Mouse (Mus musculus): ENCODE data around the gene Pax2.

Pax2 gene

DNA sequence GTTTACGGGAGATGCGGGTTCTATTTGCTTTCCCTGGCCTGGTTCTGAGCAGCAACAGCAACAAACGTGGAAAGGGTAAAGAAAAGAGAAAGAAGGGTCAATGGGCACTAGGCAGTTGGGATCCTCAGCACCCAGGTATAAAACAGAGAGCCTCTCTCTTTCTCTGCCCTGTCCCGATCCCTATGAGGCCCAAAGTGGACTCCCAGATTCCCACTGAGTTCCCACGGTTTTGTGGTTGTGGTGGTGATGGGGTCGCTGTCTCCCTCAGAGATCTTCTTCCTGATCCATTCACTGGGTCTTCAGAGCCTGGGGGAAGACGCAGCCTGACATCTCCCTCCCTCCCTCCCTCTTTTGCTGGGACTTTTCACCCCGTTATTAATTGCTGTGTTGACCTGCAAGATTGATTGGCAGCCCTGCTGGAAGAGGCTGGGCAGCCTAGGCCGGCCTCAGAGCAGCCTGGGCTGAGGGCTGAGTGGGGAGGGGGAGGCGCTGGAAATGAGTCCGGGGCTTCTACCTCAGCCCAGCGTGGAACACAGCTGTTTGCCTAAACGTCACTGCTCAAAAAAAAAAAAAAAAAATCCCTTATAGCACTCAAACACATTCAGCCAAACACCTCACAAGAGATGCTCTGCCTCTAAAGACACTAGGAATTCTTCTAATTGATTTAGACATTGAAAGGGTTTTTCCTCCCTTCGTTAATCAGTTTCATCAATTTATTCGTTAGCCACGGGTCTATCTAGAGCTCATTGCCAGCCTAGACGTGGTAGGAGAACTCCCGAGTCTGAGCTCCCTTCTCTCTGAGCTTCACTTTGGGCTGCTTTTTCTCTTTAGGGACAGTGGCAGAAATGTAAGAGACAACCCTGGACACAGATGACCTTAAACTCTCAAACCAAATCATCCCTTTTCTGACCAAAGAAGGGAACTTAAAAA is 6.5 kb upstream of the Pax2 start:
- DNase-seq (ENCODE audit: low spot score) = no peak

DNA sequence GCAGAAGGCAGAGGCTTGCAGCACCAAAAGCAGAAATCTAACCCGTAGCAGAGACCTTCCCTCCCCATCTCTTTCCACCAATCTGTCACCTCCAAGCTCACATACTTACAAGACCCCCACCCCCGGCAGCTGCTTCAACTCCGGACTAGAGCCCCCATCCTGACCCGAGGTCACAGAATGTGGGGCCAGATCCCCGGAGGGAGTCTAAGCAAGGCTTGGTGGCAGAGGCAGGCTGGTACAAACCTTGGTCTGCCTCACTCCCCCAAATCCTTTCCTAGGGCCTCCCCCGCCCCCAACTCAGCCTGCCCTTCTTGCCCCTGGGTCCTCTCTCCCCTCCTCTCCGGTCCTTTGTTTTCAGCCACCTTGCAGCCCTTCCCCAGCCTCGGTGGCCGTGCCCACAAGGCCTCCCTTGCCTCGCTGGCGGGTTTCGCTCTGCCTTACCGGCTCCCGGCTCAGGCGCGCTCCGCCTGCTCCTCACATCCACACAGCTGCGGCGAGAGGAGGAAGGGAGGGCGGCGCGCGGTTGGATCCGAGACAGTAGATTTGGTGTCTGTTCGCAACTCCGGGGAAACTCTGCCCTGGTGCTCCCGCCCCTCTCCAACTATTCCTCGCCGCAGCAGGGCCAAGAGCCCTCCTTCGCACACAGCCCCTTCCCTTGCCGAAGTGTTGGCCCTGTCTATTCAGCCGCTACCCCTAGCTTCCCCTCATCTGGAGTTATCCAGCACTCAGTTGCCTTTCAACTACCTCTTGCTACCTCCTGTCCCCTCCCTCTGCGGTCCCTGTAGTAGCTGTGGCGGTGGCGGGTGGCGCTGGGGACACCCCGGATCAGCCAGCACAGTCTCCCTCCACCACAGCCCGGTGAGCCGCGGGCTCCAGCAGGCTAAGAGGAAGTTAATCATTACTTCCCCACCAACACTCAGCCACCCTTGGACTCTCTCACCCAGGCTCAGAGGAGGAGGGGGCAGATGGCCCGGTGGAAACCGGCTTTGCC is 5.5 kb upstream of the Pax2 start:
- DNase-seq (ENCODE audit: low spot score) = no peak

DNA sequence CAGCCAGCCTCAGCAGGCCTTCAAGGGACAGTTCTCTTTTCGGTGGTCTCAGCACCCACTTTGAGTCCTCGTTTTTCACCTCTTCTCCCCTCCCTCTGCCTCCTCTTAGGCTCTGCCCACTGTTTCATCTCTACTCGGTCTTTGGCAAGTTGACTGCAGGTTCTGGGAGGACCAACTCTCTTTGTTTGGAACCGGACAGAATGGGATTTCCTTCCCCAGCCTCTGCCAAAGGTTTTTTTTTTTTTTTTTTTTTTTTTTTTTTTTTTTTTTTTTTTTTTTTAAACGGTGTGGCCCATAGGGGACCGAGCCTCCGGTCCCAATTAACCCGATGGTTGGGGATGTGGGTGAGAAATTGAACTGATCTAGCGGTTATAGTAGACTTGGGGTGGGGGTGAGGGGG is 4.8 kb upstream of the Pax2 start:
- DNase-seq (ENCODE audit: low spot score) = no peak

DNA sequence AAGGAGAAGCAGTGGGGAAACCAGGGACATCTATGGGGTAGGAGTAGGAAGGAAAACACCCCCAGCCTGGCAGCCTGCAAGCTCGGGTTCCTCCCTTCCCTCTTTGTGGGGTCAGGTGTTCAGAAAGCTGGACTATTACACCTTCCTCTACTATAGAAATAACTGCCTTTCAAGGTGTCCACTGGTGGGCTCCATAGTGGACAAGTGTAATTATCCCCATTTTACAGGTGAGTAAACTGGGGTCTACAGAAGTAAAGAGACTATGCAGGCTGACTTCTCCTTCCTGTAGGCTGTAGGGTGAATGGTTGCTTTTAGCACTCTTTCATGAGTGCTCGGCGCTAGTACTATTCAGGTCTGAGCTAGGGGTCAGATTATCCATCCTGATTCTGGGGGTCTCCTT is 4.3 kb upstream of the Pax2 start:
- no peak for DNase-seq (ENCODE audit: low spot score)

DNA sequence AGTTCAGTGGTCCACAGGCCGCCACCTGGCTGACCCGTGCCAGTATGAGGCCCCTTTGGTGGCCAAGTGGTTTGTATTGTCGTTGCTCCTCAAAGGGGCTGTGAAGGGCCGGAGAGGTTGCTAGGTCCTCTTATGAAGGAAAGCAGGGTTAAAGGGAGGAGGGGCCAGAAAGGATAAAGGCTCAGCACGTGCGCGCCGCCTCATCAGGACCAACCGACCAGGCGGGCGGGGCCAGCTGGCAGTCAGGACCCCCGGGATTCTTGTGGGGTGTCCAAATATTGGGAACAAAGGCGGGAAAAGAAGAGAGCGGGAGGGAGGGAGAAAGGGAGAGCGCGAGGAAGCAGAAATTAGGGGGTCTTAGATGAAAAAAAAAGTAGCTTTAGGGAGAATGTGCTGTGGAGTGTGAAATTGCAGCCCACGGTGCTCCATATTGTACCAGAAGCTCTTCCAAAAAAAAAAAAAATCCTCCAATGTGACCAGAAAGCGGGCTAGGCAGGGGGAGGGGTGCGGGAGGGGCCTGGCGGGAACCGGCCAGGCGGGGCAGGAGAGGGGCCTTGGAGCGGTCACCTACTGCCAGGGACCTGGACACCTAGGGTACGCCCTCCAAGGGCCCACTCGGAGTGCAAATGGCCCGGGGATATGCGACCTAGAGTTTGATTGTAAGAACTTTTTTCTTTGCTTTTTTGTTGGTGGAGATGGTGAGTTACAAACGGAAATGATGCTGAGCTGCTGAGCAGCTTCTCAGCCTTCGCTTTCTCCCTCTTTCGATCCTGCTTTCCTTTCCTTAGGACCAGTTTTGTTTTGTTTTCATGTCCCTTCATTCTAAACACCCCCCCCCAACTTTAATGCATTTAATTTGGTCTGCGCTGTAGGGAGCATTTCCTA is 3.5 kb upstream of the Pax2 start:
- no peak for DNase-seq (ENCODE audit: low spot score)

DNA sequence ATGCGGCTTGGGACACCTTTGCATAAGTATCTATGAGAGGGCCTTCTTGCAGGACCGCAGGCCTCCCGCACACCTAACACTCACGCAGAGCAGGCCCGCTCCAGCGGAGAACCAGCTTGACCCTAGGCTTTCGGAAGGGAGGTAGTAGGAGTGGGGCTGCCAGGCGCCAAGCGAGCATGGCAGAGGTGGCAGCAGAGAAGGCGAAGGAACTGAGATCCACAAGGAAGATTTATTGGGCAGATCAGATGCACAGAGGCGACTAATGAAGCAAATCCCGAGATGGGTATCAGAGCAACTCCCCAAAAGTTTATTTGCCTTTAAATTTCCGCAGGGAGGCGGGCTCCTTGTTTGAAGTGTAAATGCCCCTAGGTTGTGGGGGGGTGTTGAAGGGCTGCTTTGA is 2.5 kb upstream of the Pax2 start:
- DNase-seq (ENCODE audit: low spot score) = no peak

DNA sequence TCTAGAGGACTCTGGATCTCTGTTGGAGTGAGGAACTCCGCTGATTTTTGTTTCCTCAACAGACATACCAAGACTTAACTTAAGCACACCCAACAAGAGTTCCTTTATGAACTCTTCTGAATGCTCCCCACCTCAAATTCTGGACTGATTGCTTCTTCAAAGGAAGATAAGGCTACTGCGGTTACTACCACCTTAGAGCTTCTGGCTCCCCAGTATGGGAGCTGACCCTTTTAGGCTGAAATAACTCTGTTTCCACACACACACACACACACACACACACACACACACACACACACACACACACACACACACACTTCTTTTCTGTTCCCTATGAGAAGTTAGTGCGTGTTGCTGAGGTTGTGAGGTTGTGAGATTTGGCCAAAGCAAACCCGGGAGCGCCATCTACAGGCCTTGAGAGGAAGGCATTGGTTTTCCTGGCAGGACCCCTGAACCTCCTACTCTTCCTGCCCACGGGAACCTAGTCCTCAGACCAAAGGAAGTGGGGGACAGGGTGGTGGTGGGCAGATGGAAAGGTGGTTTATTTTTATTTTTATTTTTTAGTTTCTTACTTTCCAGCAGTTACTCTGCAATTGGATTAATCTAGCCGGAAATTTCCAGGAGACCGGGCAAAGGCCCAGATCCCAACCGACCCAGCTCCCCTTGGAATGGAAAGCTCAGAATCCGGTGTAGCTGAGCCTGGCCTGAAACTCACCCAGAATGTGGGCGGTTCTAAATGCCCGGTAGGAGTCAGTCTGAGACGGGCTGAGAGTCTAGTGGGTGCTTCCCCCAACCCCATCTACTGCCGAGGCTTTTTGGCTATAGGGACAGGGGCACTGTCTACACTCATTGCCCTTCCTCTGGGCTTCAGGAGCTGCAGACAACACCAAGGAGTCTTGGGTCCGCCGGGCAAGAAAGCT is 1.1 kb upstream of the Pax2 start:
- DNase-seq (ENCODE audit: low spot score) = no peak

DNA sequence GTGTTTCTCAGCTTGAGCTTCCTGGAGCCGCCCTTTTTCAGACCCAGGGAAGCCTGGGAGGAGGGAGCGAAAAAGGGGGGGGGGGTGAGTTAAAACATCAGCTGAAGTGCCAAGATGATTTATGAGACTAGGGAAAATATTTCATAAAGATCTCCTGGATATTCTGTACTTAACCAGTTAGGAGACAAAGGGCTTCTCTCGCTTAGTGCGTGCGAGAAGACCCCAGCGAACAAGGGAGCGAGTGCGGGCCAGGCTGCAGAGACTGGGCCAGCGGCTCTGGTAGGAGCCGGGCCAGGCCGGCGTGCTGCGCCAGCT is 510 bp upstream of the Pax2 start:
- DNase-seq (ENCODE audit: low spot score) = no peak

DNA sequence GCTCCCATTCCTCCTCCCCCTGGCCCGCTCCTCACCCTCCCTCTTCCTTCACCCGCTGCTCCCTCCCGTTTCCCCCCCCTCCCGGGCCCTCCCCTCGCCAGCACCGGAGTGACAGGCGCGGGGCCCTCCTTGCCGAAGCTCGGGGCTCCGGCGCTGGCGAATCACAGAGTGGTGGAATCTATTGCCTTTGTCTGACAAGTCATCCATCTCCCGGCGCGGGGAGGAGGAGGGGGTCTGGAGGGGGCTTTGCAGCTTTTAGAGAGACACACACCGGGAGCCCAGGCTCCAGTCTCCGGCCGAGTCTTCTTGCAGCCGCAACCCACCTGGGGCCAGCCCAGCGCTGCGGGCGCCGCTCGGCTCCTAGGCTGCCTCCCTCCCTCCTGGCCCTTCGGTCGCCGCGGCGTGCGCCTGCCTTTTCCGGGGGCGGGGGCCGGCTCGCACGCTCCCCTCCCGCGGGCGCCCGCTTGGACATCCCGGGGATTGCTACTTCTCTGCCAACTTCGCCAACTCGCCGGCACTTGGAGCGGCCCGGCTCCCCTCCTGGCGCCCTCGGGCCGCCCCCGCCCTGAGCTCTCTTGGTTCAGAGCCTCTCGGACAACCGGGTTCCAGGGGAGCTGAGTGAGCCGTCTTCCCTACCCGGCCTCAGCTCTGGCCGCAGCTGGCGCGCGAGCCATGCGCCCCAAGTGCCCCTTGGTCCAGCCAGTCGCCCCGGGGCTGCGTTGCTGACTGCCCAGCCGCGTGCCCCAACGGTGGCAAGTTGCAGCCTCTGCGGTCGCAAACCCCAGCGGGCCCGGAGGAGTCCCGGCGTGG is 781 bp downstream of the Pax2 start:
- DNase-seq (ENCODE audit: low spot score) = no peak

DNA sequence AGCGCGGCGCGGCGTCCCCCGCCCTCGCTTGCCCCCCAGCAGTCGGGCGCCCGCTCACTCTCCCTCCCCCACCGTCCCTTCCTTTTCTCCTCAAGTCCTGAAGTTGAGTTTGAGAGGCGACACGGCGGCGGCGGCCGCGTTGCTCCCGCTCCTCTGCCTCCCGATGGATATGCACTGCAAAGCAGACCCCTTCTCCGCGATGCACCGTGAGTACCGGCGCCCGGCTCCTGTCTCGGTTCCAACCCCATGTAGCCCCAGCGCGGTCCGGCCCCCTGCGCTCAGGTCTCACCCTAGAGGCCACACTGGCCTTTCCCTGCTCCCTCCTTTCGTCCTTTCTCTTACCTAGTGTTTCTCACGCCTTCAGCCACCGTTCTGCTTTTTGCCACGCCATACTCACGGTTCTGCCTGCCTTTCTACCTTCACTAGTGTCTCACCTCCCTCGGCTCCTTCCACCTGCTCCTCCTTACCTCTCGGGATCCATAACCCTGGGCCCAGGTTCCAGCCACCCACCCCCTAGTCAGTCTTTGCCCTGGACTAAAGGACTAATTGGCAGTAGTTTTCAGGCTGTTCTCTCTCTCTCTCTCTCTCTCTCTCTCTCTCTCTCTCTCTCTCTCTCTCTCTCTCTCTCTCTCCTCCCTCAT is 1.5 kb downstream of the Pax2 start:
- no peak for DNase-seq (ENCODE audit: low spot score)

DNA sequence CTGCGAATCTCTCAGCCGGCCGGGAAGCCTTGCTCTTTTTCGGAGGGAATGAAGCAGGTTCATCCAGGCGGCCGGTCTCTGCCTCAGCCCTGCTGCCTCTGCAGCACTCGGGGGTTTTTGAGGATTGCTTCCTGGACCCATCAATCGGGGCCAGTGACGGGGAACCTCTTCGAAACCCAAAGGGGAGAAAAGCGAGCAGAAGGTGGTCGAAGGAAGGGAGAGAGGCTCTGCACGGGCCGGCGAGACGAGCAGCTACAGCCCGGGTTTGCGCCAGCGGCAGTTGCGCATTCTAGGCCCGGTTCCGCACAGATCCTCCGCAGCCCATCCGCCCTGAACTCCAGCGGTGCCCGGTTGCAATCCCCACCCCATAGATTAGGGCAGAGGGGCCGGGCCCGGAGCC is 3.0 kb downstream of the Pax2 start:
- no peak for DNase-seq (ENCODE audit: low spot score)

DNA sequence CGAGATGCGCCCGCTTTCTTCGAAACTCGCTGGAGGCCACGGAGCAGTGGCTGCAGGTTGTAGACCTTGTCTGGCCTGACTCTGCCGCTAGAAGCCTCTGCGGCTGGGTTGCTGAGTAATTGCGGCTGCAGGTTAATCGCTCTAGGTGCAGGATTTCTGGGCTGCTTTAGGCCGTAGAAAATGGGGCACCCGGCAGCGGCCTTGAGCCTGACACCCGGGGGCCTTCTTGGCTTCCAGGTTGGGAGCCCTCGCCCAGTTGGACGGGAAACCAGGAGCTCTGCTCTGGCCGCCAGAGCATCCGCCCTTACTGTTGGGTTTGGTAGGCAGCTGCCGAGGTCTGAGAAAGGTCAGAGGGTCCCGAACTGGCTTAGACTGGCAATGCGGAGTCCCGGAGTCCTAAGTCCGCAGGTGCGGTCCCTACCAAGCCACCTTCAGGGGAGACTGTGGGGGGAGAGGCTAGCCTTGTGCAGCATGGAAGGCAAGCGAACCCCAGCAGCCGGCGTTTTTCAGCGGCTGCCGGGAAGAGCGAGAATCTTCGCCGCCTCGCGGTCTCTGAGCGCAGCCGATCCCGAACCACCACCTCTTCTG is 3.8 kb downstream of the Pax2 start:
- DNase-seq (ENCODE audit: low spot score) = no peak

DNA sequence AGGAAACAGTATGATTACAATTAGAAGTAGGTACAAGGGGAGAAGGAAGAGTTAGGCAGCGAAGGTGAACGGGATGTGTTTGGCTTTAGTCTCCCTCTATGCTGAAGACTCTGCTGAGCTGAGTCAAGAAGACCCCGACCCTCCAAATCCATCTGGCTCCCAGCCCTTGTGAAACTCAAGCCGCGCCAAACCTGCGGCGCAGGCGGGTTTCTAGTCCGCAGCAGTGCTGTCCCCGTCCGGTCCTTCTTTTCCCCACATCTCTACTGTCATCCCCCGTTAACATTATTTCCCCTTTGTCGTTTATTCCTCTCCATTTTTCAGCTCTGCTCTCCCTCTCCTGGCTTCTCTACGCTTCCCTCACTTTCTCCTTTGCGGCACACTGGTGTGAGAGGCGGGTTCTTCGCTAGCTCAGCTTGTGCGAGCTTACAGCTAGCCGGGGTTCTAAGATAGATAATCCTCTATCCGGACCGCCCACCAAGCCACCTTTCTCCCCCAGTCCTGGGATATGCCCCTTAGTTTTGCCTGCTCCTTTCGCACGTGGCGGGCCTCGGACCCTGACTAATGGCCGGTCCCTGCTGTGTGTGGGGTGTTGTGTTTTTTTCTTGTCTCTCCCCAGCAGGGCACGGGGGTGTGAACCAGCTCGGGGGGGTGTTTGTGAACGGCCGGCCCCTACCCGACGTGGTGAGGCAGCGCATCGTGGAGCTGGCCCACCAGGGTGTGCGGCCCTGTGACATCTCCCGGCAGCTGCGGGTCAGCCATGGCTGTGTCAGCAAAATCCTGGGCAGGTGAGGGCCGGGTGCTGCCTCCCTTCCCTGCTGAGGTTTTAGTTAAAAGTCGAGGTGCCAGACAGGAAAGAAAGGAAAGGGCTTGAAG is 4.7 kb downstream of the Pax2 start:
- no peak for DNase-seq (ENCODE audit: low spot score)

DNA sequence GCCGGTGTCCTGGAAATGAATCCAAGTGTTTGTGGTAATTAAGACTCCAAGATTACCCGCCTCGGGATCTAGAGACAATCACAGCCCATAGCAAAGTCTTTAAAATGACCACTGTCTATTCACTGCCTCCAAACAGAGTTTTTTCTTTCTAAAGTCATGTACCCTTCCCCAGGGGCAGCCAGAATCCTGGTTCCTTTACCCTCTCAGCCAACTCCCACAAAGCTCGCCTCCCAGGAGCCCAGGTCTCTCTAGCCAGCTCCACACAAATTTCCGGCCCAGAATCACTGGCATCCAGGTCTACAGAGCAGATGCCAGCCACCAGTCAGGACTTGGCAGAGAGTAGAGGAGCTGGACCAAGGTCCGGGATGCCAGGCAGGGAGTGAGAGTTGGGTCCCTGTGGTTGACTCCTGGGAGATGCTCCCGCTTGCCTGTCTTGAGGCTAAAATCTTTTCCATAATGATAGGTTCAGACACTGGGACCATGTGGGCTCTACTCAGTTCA is 6.3 kb downstream of the Pax2 start:
- DNase-seq (ENCODE audit: low spot score) = no peak

DNA sequence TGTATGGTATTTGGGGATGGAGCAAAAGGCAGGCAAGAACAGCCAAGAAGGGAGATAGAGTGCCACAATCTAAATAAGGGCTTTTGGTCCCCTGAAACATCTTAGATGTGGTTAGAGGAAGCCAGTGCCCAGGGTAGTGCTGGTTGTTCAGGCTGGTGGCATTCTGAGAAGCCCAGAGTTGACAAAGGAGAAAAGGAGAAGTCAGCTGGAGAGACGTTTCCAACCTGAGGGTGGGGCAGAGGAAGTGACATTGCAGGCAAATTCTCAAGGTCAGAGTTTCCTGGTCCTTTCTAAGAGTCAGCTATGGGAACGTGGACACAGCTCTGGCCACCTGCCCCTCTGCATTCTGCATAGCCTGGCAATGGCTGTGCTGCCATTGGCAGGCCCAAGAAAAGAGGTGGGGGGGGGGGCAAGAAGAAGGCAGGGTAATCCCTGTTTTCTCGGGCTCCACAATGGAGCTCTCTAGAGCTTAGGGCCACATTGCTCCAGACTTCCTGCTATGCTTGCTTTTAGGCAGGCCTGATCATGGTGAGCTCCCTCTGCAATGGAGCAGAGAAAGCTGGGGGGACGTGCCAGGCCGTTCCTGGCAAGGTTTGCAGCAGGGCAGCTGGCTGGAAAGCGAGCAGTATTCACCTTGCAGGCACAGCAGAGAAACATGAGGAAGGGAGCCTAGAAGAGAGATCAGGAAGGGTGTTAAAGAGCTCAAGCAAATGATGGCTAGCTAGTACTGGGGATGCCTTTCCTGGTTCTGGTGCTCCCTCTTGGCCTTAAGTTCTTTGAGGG is 14.6 kb downstream of the Pax2 start:
- no peak for DNase-seq (ENCODE audit: low spot score)

DNA sequence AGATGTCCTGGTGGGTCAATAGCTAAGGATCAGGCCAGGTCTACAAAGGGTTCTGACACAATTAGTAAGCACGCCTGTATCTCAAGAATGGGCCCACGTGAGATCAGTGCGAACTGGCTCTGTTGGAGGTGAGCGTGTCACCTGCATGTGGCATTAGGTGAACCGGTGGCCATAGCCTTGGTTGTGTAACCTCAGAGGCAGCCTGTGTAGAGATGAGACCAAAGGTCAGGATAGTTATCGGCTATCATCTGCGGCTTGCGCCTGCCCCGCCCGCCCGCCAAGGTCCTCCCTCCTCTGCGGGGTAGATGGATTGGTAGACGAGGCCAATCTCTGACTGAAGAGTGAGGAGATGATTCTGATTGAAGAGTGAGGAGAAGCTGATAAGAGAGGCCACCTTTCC is 15.7 kb downstream of the Pax2 start:
- no peak for DNase-seq (ENCODE audit: low spot score)

DNA sequence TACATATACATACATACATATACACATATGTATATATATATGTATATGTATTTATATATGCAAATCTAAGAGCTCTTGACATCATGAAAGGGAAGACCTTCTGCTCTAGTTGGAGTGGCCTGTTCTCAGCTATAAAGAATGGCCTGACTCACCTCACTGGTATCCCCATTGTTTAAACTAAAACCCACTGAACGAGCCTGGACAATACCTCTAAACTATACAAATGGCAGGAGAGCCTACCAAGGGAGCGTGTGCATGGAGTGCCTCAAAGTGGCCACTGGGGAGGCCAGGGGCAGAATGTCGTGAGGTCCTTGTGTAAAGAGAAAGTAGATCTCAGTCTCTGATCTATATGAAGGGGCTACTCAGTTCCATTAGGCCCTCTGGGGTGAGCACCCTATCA is 26.1 kb downstream of the Pax2 start:
- no peak for DNase-seq (ENCODE audit: low spot score)
